Mouse (Mus musculus) mesoderm, embryonic 11.5 days (tissue): ENCODE data around the gene Hnrnpf.
"Not testable (repeated sequence)": the region's sequence is repeated elsewhere in the genome, so short reads cannot be mapped to it uniquely, and the experiment has no call there.

ENCODE experiments used
- DNase-seq: peaks from one replicate; pipeline ENCODE4 v3.0.0-alpha.2; 2012; ENCODE audit warnings: low read depth, low spot score

The Hnrnpf gene

DNA sequence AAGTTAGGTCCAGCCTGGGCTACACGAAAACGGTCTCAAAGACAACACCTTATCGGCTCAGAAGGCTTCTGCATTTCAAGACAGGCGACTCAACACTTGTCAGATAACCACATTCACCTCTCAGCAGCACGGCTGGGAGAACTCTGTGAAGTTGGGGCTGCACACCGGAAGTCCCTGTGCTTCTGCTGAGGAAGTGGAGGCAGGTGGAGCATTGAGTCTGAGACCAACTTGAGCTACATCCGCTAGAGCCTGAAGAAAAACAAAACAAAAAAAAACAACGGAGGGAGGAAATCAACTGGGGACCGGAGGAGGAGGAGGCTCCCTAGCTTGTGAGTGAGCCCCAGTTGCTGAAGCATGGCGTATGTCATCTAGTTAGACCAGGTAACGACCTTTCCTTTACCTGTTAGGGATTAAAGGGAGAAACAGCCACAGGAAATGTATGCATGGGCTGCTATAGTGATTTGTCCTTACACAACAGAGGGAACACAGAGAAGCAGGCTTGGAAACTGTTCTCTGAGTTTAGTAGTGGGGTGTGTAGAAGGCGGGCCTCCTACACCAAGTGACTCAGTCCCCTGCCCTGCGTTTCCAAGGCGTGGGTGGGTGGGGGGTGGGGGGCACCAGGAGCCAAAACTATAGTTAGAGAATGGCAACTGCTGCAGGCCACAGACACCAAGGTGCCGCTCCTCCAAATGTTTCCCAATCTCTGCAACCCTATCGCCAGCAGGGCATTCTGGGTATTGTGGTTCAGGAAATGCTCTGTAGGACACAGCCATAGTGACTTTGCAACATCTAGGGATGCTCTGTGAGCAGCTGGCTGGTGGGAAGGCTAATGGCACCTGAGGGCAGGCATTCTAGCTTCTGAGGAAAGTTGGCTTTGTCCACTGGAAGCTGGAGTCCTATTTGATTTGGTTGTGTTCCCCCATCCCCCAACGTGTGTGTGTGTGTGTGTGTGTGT, at the start of gene Hnrnpf:
Gene Hnrnpf, plus strand, starts transcription at position 199 of the 955 bp plus-strand sequence.
- DNase-seq, result no peak

DNA sequence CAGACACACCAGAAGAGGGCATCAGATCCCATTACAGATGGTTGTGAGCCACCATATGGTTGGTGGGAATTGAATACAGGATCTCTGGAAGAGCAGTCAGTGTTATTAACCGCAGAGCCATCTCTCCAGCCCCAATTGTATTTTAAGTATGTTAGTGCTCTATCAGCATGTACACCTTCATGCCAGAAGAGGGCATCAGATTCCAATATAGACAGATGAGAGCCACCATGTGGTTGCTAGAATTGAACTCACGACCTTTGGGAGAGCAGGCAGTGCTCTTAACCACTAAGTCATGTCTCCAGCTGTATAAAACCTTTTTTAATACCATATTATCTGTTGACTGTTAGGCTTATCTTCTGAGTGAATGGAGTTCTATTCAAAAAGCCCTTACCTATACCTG, 48.4 kb upstream of the Hnrnpf start:
- DNase-seq, result no peak

DNA sequence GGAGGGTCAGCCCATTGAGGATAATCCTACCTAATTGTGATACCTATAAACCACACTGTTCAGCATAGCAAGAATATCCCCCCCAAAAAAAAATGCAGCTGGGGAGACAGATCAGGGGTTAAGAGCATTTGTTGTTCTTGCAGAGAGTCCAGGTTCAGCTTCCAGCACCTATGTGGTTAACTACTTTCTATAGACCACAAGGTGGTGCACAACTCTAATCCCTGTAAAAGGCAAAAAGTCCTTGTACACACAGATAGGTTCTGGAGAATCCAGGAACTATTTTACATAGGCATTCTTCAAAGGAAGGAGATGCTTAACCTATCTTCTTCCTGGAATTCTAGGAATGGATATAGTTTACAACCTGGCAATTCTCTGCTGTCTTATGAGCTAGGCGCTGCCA, 42.1 kb upstream of the Hnrnpf start:
- DNase-seq, result no peak

DNA sequence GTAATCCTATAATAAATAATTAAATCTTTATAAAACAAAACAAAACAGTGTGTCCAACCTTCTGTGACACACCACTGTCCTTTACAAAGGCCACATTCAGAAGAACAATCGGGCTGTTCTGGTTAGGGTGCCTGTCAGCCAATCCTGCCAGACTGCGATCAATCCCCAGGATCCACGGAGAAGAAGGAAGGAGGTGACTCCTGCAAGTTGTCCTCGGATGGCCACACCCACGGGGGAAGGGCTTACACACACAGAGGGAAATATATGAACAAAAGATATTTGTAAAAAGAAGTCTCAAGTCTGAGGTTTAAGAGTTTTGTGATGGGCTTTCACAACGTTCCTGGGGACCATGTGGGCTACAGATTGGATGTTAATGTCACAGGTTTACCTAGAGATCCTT, 38.3 kb upstream of the Hnrnpf start, which contains the start of gene Zfp239:
Gene Zfp239, plus strand, starts transcription at position 253 of the 400 bp plus-strand sequence.
- no peak for DNase-seq

DNA sequence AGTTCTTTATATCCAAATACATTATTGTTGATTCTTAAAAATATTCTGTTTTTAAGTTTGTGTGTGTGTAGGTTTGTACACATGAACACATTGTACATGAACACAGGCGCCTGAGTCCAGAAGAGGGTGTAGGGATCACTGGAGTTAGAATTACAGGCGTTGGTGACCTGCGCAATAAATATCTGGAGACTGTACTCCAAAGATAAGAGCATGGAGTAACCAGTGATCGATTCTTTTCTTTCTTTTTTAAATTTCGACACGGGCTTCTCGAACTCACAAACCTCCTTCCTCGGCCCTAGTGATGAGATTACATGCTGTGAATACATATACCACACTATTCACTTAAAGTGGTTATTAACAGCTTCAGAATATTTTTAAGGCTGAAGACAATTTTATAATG, 37.7 kb upstream of the Hnrnpf start:
- no peak for DNase-seq

DNA sequence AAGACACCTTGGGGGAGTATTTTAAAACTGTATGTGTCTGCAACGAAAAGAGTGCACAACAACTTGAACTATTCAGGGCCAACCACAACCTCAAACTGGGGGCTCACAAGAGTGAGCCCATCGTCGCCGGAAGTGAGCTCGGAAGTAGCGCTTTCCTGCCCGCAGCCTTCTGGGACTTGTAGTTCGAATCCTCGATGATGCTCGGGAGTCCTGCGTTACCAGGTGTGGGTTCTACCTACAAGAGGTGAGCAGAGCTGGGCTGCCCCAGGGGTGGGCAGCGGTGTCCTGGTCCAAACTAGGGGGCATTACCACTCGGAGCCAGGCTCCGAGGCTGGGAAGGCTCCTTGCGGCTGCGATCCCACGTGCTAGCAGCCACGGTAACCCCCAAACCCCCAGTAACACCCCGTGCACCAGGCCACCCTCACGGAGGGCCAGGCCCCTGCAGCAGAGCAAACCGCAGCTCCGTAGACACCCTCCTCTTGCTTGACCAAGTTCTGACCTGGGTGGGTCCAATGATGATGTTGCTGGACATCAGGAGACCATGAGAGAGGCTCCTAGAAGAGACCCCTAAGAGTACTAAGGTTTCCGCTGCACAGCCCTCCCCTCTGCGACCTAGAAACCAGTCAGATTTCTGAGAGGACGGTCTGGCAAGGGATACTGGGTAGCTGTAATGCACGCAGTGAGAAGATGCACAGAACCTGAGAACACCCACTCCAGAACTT, 37.1 kb upstream of the Hnrnpf start:
- peak; percentile 60 for DNase-seq

DNA sequence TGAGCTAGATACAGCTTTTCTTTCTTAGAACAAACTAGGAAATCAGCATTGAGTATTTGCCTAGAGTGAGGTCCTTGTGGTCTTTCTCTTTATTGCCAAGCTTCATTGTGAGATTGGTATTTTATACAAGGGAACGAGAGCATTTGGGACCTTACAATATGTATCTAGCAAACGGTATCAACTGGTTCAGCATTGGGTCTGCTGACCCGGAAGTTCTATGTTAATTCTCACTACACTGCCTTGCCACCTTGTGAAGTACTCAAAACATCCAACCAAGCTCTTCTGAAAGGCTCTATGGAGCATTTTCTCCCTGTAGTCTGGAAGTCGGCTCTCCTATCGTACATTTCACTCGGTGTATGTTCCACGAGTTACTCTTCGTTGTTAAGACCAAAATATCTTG, 36.4 kb upstream of the Hnrnpf start:
- no peak for DNase-seq

DNA sequence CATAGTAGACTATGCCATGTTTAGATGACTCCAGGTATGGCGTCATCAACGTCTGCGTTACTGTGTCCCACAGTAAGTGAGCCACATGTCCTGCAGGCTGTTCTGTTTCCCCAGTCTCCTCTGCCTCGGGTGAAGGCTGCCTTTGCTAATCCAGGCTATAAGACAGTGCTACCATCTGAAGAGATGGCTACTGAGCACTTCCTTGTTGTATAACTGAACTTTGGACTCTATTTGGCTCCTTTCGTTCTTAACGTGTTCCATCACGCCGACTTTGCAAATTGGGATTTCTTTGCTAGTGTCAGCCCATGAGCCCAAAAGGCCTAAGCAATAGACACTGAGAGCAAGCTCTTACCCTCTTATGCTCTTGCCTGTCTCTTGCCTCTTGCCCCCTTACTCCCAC, 31.9 kb upstream of the Hnrnpf start:
- DNase-seq, result no peak

DNA sequence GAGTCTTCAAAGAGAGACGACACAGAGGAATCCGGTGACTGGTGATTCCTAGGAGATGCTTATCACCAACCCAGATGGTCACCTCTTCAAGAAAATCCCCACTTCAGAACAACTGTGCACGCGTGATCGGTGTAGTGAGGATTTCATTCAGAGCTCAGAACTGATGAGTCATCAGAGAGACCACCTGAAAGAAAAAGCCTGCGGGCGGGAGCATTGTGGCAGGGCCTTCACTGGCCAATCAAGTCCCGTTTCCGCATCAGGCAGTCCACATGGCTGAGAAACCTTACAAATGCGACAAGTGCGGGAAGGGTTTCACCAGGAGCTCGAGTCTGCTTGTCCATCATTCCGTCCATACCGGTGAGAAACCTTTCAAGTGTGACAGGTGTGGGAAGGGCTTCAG, 29.1 kb upstream of the Hnrnpf start:
- no peak for DNase-seq

DNA sequence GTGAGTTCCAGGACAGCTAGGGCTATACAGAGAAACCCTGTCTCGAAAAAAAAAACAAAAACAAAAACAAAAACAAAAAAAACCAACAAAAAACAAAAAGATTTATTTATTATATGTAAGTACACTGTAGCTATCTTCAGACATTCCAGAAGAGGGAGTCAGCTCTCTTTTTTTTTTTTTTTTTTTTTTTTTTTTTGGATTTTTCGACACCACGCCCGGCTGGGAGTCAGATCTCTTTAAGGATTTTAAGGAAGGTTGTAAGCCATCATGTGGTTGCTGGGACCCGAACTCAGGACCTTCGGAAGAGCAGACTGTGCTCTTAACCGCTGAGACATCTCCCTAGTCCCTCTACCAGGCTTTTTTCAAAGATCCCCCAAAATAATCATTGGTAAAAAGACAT, 26.7 kb upstream of the Hnrnpf start:
- not testable (repeated sequence) for DNase-seq

DNA sequence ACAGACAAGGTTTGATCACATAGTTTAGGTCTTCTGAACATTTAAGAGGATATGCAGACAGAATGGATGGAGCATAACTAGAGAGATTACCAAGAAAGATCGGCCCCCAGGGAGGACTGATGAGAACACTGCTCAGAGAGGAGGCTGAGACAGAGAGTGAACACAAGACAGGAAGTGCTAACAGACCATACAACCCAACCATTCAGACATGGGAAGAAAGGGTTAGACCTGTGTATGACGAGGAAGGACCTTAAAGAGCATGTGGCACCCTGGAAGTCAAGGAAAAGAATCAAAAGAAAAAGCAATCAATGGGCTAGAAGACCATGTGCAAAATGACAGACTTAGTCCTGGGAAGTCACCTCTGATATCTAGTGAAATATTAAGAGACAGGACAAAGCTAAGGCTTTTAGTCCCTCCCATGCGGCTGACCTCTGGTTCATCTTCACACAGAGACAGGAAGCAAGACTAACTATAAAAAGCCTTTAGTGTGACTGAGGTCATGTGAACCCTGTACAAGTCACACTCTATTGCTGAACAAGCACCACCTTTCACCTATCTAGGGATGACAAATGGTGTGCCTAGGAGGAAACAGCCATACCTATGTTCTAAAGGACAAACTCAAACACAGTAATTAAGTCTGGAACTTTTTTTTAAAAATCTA, 25.4 kb upstream of the Hnrnpf start:
- no peak for DNase-seq

DNA sequence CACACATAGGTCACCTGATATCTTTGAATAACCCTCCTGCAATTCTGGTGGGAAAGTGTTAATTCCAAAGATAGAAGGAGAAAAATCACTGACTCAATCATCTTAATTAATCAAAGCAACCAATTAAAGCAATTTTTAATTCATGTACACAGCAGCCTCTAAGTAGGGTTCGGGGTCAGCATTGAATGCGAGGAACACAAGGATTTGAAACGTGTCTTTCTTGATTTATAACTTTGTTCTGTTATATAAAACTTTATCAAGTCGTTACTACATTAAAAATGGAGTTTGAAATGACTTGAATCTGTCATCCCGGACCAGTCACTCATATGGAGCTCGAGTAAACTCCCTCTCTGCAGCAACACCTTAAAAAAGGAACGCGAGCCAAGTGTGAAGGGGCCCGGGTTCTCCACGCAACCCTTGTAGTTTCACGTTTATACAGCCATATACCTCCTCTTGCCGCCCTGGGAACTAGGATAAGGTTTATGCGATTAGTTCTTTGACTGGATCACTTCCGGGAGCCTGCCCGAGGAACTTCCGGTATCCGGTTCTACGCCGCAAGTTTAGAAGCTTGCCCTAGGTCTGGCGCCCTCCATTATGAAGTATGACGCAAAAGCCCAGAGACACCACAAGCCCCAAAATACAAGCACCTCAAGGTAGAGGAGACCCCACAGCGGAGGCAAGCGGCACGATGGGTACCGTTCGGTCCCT, 21.3 kb upstream of the Hnrnpf start:
- peak; percentile 90 for DNase-seq

DNA sequence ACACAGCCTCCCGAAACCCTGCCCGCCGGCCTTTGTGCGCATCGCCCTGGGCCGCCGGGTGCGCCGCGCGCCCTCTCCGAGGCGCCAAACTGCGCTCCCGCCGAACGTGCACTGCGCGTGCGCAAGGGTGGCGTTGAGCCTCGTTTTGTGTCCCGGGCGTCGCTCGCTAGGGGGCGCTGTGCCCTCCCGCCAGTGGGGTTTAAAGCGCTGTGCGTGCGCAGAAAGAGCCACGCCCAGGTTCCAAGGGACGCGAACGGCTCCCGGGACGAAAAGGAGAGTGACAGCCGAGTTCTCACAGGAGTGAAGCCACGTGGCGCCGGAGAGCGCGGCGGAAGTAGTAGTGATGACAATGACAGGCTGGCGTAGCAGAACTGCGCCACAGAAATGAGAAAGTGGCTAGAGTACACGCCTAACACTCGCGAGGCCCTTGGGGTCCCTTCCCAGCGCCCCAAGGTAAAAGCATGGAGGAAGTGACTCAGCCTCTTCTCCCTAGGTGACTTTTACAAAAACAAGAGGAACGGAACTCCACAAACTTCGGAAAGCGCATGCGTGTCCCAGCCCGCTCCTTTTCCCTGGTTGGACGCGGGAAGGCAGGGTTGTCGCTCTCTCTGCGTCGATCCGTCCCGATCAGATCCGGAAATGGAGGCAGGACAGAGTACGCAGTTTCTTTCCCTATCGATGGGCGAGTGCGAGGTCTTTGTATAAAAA, 20.6 kb upstream of the Hnrnpf start:
- peak; percentile 99 for DNase-seq

DNA sequence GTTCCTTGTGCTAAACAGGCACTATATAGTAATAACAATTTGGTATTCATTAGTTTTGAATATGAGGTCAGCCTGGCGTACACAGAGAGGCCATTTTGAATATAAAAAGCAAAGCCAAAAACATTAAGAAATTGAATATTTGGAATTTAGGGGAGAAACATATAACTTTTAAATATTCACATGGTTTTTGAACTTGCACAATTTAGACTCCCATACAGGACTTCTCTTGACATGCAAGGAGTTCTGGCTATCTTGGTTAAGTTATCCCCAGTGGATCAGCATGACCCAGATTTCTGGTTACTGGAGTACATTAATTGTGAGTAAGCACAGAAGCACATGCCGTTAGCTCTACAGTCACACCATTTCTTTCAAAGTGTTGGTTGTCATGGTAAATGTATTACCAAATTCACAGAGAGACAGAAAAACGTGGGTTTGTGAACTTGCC, 19.7 kb upstream of the Hnrnpf start:
- DNase-seq, result no peak

DNA sequence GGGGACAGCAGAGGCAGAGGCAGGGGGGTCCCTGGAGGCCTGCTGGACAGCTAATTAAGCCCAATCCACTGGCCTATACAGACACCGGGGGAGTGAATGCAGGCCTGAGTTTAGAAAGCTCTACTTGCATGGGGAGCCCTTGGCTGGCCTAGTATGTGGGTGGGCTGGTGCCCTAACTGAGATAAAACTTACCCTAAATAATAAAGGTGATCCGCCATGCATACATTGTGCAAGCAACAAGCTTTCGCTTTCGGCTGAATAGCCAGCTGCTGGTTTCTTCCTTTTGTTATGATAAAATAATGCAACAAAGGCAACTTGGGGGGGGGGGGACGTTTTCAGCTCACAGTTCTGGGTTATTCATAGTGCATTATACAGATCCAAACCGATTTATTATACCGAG, 18.9 kb upstream of the Hnrnpf start:
- no peak for DNase-seq

DNA sequence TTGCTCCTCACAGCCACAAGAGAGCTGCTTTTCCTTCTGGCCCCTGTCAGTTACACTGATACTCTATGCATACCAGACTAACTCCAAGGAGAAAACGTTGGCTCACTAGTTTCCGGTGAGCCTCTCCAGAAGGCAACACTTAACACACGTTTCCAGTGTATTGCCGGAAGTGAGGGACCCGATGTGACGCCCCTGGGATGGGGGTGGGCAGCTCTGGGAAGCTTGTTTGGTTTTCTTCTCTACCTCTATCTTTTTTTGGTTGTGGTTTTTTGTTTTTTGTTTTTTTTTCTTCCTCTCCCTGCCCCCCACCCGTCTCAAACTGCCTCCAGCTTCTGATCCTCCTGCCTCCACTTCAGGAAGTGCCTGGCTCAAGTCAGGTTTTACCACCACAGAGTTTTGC, 18.1 kb upstream of the Hnrnpf start:
- DNase-seq, result no peak

DNA sequence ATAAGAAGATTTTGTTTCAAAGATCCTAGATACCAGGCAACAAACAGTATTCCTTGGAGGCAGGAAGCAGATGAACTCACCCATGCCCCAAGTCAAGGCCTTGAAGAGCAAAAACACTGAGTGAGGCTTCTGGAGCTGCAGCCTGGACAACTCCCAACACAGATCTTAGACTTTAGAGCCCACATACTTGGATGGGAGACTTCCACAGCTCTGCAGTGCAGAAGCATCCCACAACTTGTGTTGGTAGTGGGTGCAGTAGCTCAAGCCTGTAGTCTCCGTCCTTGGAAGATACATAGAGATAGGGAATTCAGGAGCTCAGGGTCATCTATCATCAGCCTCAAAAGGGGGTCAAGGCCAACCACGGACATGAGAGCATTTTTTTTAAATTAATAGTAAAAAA, 14.2 kb upstream of the Hnrnpf start:
- no peak for DNase-seq

DNA sequence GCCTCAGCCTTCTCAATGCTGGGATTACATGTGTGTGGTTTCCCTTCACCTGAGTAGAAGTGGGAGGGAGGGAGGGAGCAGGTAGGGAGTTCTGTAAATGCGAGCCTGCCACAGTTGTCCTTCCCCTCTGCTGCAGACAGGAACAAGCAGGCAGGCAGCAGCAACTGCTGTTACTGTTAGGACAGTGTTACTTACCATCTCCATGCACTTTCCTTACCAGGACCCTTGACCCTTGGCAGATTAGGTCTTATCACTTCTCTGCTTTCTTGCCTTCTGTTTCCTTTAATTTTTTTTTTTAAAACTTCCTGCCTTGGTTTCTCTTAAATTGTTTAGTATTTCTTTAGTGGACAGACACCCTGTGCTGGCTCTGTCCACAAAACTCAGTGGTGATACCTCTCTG, 12.1 kb upstream of the Hnrnpf start:
- no peak for DNase-seq

DNA sequence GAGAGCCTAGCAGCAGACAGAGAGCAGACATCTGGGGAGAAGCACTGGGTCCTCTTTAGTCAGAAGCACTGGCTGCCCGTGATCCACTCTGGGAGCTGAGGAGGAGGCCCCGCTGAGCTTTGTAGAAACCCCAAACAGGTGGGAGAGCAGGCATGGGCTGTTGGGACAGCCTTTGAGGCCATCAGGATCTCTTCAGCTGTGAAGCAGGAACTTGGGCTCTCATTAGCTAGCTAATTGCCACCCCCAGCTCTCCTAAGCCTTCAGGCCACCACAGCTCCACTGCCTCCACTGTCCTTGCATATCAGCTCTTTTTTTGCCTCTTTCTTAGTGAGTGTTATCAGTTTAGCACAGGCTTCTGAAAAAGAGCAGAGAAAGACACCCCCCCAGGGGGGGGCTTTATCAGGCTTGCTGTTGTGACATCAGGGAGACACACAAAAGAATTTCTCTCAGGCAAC, 11.5 kb upstream of the Hnrnpf start:
- no peak for DNase-seq

DNA sequence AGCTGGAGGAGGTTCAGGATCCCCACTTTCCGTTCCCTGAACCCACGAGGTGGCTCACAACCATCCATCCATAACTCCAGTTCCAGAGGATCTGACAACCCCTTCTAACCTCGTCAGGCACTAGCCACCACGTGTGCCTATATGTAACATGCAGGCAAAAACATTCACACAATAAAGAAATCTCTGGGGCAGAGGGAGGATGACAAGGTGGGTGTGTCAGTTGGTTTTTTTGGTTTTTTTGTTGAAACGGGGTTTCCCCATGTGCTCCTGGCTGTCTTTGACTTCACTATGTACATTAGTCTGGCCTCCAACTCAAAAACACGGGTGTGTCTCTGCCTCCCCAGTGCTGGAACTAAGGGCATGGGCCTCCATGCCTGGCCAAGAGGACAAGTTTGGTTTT, 9.9 kb upstream of the Hnrnpf start:
- no peak for DNase-seq
